Mouse (Mus musculus): ENCODE results near the gene Evc2.

DNA sequence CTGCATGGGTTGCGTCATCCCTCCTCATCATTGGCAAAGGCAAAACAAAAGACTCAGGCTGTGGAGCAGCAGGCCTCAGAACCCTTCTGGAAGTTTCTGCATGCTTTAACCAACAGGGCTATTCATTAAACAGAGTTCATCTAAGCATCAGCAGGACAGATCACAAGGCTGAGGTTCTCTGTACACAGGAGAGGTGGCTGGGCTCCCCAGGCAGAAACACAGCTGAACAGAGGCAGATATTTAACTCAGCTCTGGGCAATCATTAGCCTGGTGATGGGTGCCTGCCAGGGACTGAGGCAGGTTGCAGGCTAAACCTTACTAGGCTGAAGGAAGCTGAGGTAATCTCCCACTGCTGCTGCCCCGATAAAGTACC is 7.2 kb upstream of the Evc2 start:
- TF ChIP-seq EP300 (IDR thresholded peaks at IDR 0.05; ENCODE audit: low read depth) (no peak), CTCF (IDR thresholded peaks at IDR 0.05; ENCODE audit: low read depth) (no peak)

All from liver, postnatal 0 days (tissue).